Mouse (Mus musculus) hindbrain, embryonic 16.5 days (tissue): ENCODE results near the gene Cttnbp2. TPM values are rescaled to one million over a fixed set of nuclear protein-coding genes. Genes with fewer than 3 reads are reported as not detected.

Experiments used
- ATAC-seq: fragments of 200-750 bp; cut with Nextera tagmentation; 2 replicates; pipeline ENCODE4 v1.8.0; 2017; ENCODE audit warnings: moderate TSS enrichment, moderate library complexity
- H3K27ac ChIP-seq: fragments of 300-500 bp; sonication (generic); 2 replicates; pipeline ENCODE4 v1.5.1; 2014; ENCODE audit warnings: low read depth, mild to moderate bottlenecking, control low read depth, low read length, moderate library complexity
- H3K27me3 ChIP-seq: fragments of 300-500 bp; sonication (generic); replicated peaks from 2 replicates; pipeline ENCODE4 v1.6.1; 2014; ENCODE audit warnings: low read length; ENCODE audit not compliant: control insufficient read depth, insufficient read depth
- H3K36me3 ChIP-seq: fragments of 300-500 bp; sonication (generic); 2 replicates; pipeline ENCODE4 v1.6.1; 2014; ENCODE audit warnings: mild to moderate bottlenecking, low read length, moderate library complexity, mixed read lengths; ENCODE audit not compliant: control insufficient read depth, insufficient read depth
- H3K4me1 ChIP-seq: fragments of 300-500 bp; sonication (generic); 2 replicates; pipeline ENCODE4 v1.6.1; 2014; ENCODE audit warnings: low read depth, low read length; ENCODE audit not compliant: control insufficient read depth, insufficient read depth
- H3K4me2 ChIP-seq: fragments of 300-500 bp; sonication (generic); 2 replicates; pipeline ENCODE4 v1.6.1; 2014; ENCODE audit warnings: mild to moderate bottlenecking, low read length, control low read depth, moderate library complexity
- H3K4me3 ChIP-seq: fragments of 300-500 bp; sonication (generic); 2 replicates; pipeline ENCODE4 v1.5.1; 2014; ENCODE audit warnings: mild to moderate bottlenecking, low read length, control low read depth, moderate library complexity
- H3K9ac ChIP-seq: fragments of 300-500 bp; sonication (generic); 2 replicates; pipeline ENCODE4 v1.6.1; 2014; ENCODE audit warnings: low read depth, mild to moderate bottlenecking, control low read depth, low read length, moderate library complexity
- H3K9me3 ChIP-seq: fragments of 300-500 bp; sonication (generic); 2 replicates; pipeline ENCODE4 v1.6.1; 2014; ENCODE audit warnings: mild to moderate bottlenecking, low read length, moderate library complexity; ENCODE audit not compliant: control insufficient read depth
- WGBS: fragments of 180-500 bp; shearing (Covaris S2); extraction: QIAGEN DNeasy Blood & Tissue Kit; methylation state at CpG from one replicate; pipeline ENCODE4 v1.1.7; 2014; 5-methylcytosine and 5-hydroxymethylcytosine counted together
- polyA plus RNA-seq: library from polyadenylated mRNA; unstranded; fragments of >200 nt; fragmentation: Nextera tagmentation; extraction: Ambion mirVana; gene quantifications from 2 replicates; pipeline ENCODE4 v1.2.1, GENCODE M21; 2015

Cttnbp2 gene
- polyA plus RNA-seq, 1 experiment from 2014 or later = 44.5 TPM

DNA sequence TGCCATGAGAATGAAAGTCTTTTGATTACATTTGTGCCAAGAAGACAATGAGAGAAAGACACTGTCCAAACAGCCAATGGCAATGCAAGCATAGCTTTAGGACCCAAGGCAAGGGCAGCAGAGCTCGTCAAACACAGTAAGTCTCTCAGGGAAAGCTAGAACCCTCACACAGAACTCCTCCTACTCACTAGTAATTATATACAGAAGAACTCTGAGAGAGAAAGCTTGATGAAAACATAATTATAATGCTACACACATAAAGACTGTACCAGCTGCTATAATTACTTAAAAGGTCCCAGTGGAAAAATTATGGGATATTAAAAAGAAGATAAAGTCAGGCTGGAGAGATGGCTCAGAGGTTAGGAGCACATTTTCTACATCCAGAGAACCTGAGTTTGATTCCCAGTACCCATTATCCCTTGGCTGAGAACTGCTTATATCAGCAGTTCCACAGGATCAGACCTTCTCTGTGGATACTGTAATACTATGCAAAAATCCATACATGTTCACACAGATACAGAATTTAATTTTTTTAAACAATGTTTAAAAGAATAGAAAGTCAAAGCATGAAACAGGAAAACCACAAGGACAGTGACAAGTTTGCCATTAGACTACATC is 37.2 kb downstream of the Cttnbp2 start:
- Histone ChIP-seq H3K4me2 (no peak overlapping the region), H3K27ac (no peak overlapping the region), H3K9me3 (no peaks in the 10 kb centered on the region), H3K4me3 (no peak overlapping the region), H3K4me1 (no peaks in the 10 kb centered on the region), H3K36me3 (no peaks in the 10 kb centered on the region; the same call in 1 of the 2 replicates), H3K27me3 (no peaks in the 10 kb centered on the region), H3K9ac (no peak overlapping the region)
- ATAC-seq = peak; percentile 53; the same call in 1 of the 2 replicates
- WGBS = 31% methylated on average over 1 of the region's 1 CpGs

- WGBS = 80% methylated on average over 2 of the region's 2 CpGs
- H3K9ac ChIP-seq = no peak overlapping the region
- no peak overlapping the region for H3K27ac ChIP-seq
- no peaks in the 10 kb centered on the region for H3K4me1 ChIP-seq
- H3K27me3 ChIP-seq = no peaks in the 10 kb centered on the region
- no peak overlapping the region for H3K4me3 ChIP-seq
- ATAC-seq = no peak
- H3K36me3 ChIP-seq = no peaks in the 10 kb centered on the region; the same call in 1 of the 2 replicates
- no peaks in the 10 kb centered on the region for H3K9me3 ChIP-seq
- no peak overlapping the region for H3K4me2 ChIP-seq
These were observed 39.7 kb downstream of the Cttnbp2 start for GRCm38 (mm10) chr6:18474983-18475382.

GRCm38 (mm10) chr6:18474541-18474940 is 40.1 kb downstream of the Cttnbp2 start:
- 76% methylated on average over 1 of the region's 1 CpGs for WGBS
- no peak for ATAC-seq

GRCm38 (mm10) chr6:18469206-18469605 is 45.4 kb downstream of the Cttnbp2 start:
- Histone ChIP-seq H3K27me3 (no peaks in the 10 kb centered on the region), H3K27ac (no peak overlapping the region), H3K4me2 (no peak overlapping the region), H3K36me3 (no peaks in the 10 kb centered on the region), H3K9me3 (no peaks in the 10 kb centered on the region), H3K9ac (no peak overlapping the region), H3K4me1 (peaks cover 7% of the 10 kb centered on the region), H3K4me3 (no peak overlapping the region)
- ATAC-seq = peak; percentile 12; the same call in 1 of the 2 replicates
- 82% methylated on average over 2 of the region's 2 CpGs for WGBS

More at GRCm38 (mm10) chr6:18474541-18474940, 40.1 kb downstream of the Cttnbp2 start:
- no peak overlapping the region for H3K4me3 ChIP-seq
- H3K4me1 ChIP-seq = no peaks in the 10 kb centered on the region
- H3K9ac ChIP-seq = no peak overlapping the region
- no peaks in the 10 kb centered on the region for H3K9me3 ChIP-seq
- H3K27me3 ChIP-seq = no peaks in the 10 kb centered on the region
- H3K4me2 ChIP-seq = no peak overlapping the region
- no peak overlapping the region for H3K27ac ChIP-seq
- H3K36me3 ChIP-seq = no peaks in the 10 kb centered on the region; the same call in 1 of the 2 replicates

- Histone ChIP-seq H3K4me2 (no peak overlapping the region), H3K36me3 (no peaks in the 10 kb centered on the region), H3K27me3 (no peaks in the 10 kb centered on the region), H3K27ac (no peak overlapping the region), H3K9me3 (no peaks in the 10 kb centered on the region), H3K4me3 (no peak overlapping the region), H3K4me1 (peaks cover 7% of the 10 kb centered on the region), H3K9ac (no peak overlapping the region)
- peak; percentile 16; the same call in 1 of the 2 replicates for ATAC-seq
- WGBS = 23% methylated on average over 2 of the region's 2 CpGs
These were observed 46.9 kb downstream of the Cttnbp2 start for GRCm38 (mm10) chr6:18467777-18468176.

DNA sequence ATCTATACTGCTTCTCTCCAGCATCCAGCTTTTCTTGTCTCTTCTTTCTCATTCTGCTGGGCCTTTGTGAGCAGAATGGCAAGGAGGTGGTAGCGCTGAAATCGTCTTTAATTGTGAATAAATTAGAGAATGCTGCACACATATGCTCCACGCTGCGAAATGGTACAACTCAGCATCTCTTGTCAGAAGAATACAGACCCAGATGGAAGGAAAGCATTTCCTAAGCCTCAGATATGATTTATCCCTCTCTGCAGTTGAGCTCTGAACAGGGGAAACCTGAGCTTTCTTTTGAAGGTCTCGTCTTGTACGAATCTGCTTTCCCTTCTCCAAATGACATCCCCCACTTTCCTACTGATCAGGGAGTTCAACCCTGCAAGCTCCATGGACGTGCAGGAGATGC is 48.4 kb downstream of the Cttnbp2 start:
- ATAC-seq = no peak
- H3K27me3 ChIP-seq = no peaks in the 10 kb centered on the region
- H3K4me1 ChIP-seq = peaks cover 7% of the 10 kb centered on the region
- peak overlapping the region; percentile 34; the same call in 1 of the 2 replicates for H3K27ac ChIP-seq
- H3K9ac ChIP-seq = no peak overlapping the region
- H3K36me3 ChIP-seq = no peaks in the 10 kb centered on the region
- WGBS = 60% methylated on average over 7 of the region's 7 CpGs
- peaks cover 3% of the 10 kb centered on the region; the same call in 1 of the 2 replicates for H3K9me3 ChIP-seq
- no peak overlapping the region for H3K4me2 ChIP-seq
- no peak overlapping the region for H3K4me3 ChIP-seq

- Histone ChIP-seq H3K27me3 (no peaks in the 10 kb centered on the region), H3K4me3 (no peak overlapping the region), H3K9ac (no peak overlapping the region), H3K36me3 (no peaks in the 10 kb centered on the region), H3K4me1 (peaks cover 7% of the 10 kb centered on the region), H3K27ac (no peak overlapping the region), H3K4me2 (no peak overlapping the region), H3K9me3 (peaks cover 3% of the 10 kb centered on the region; the same call in 1 of the 2 replicates)
- WGBS = 73% methylated on average over 10 of the region's 10 CpGs
- no peak for ATAC-seq
These were observed 49.0 kb downstream of the Cttnbp2 start for GRCm38 (mm10) chr6:18465626-18466025.

- Histone ChIP-seq H3K9me3 (peaks cover 3% of the 10 kb centered on the region; the same call in 1 of the 2 replicates), H3K4me2 (no peak overlapping the region), H3K27ac (no peak overlapping the region), H3K4me3 (no peak overlapping the region), H3K9ac (no peak overlapping the region), H3K27me3 (no peaks in the 10 kb centered on the region), H3K4me1 (no peaks in the 10 kb centered on the region), H3K36me3 (no peaks in the 10 kb centered on the region)
- WGBS = 100% methylated on average over 1 of the region's 1 CpGs
- no peak for ATAC-seq
These were observed 55.0 kb downstream of the Cttnbp2 start for GRCm38 (mm10) chr6:18459657-18460056.

DNA sequence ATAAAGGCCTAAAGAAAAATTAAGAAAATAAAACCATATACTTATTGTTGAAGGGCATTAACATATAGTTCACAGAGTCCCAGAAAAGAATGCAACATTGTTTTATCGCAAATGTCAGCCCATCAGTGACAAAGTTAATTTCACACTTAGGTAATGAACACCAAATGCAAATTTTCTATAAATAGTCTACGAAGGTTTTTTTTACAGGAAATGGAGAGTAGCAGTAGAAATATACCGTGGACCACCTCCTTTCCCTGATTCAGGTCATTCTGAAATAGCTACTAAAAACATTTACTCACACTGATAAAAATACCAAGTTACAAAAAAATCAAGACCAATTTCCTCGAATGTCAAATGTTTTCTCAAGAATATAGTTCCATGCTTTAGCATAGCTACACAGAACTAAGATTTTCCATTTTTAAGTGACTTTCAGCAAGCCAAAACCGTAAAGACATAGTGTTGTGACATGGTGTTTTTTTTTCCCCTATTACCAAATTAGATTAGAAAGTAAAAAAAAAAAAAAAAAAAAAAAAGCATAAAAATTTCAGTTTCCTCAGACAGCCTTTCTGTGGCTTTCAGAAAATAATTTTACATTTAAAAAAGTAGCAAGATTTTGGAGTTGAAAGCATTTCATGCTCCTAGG is 64.0 kb downstream of the Cttnbp2 start:
- H3K4me2 ChIP-seq = no peak overlapping the region
- no peaks in the 10 kb centered on the region for H3K9me3 ChIP-seq
- no peak overlapping the region for H3K9ac ChIP-seq
- H3K36me3 ChIP-seq = no peaks in the 10 kb centered on the region
- peaks cover 3% of the 10 kb centered on the region; the same call in 1 of the 2 replicates for H3K4me1 ChIP-seq
- H3K27me3 ChIP-seq = no peaks in the 10 kb centered on the region
- H3K4me3 ChIP-seq = no peak overlapping the region
- no peak for ATAC-seq
- 82% methylated on average over 5 of the region's 5 CpGs for WGBS
- no peak overlapping the region for H3K27ac ChIP-seq
